ENCODE assay signal across 13 mouse cellular contexts in the genomic region with DNA sequence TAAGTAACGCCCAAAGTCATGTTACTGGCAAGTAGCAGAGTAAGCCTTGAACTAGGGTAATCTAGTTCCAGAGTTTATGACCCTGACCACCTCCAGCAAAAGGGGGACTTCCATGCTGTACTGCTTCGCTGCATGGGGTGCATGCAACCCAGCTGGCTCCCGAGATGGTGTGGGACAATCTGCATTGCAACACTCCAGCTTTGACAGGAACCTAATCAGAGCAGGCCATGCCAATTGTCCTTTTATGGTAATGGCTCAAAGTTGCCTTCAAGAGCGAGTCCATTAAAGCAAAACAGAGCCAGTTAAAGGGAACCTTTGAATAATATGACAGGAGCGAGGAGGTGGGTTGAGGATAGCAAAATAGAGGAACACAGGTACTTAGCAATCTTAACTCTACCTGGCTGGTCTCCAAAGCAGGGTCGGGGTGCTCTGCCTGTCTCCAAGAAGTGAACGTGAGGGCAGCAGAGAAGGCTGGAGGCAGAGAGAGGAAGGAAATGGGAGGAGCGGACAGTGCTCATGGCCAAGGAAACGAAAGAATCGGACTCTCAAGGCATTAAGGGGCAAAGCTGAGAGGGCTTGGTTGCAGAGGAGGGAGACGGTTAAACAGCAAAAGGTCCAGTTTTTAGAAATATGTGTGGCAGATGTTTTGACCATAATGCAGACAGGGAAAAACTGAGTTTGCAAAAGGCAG.
DNase-seq lines count a peak whose midpoint lies in the region; ATAC-seq and TF ChIP-seq lines count a peak whose summit lies in the region.
"Had no signal": no experiment of that assay in that cellular context is flagged by ENCODE, and none has a peak within 500 bp of the region (broad histone marks: within the 10 kb centered on the region; RNA-seq: fewer than 3 reads in every experiment).

No protein-coding gene starts in this region.

- no peak for TF ChIP-seq CTCF in kidney, postnatal 0 days (IDR thresholded peaks at IDR 0.05; ENCODE audit: low read depth)
- no peak for TF ChIP-seq CTCF in heart, postnatal 0 days (IDR thresholded peaks at IDR 0.05; ENCODE audit: low read depth)
- TF ChIP-seq CTCF in stomach, postnatal 0 days (IDR thresholded peaks at IDR 0.05; ENCODE audit: low read depth): no peak
- no peak for TF ChIP-seq CTCF in forebrain, postnatal 0 days (IDR thresholded peaks at IDR 0.05; ENCODE audit: low read depth)

- H3K9me3 ChIP-seq in kidney, postnatal 0 days (replicated peaks; ENCODE audit: low read length): no peaks in the 10 kb centered on the region
- no peaks in the 10 kb centered on the region for H3K9me3 ChIP-seq in kidney, embryonic 15.5 days (replicated peaks)
- H3K9me3 ChIP-seq in heart, postnatal 0 days (replicated peaks; ENCODE audit: control insufficient read depth, low read length): peaks cover 6% of the 10 kb centered on the region; the same call in 1 of the 2 replicates
- no peaks in the 10 kb centered on the region for H3K9me3 ChIP-seq in lung, embryonic 16.5 days (ENCODE audit: control insufficient read depth, low read length)
- no peaks in the 10 kb centered on the region for H3K9me3 ChIP-seq in stomach, postnatal 0 days (ENCODE audit: control insufficient read depth, low read length)
- H3K9me3 ChIP-seq in forebrain, embryonic 16.5 days (ENCODE audit: control insufficient read depth, low read length): no peaks in the 10 kb centered on the region
- no peaks in the 10 kb centered on the region for H3K9me3 ChIP-seq in forebrain, postnatal 0 days (ENCODE audit: low read length)
- H3K9me3 ChIP-seq: limb, embryonic 12.5 days had no signal

- 49% methylated on average over 11 of the region's 11 CpGs for WGBS in kidney, postnatal 0 days
- WGBS in kidney, embryonic 15.5 days: 62% methylated on average over 11 of the region's 11 CpGs
- 41% methylated on average over 11 of the region's 11 CpGs for WGBS in heart, postnatal 0 days
- WGBS in lung, embryonic 16.5 days: 39% methylated on average over 11 of the region's 11 CpGs
- WGBS in stomach, postnatal 0 days: 47% methylated on average over 11 of the region's 11 CpGs
- WGBS in forebrain, embryonic 16.5 days: 75% methylated on average over 11 of the region's 11 CpGs
- WGBS in forebrain, postnatal 0 days: 77% methylated on average over 11 of the region's 11 CpGs

- peak overlapping the region; percentile 62 for H3K27ac ChIP-seq in kidney, postnatal 0 days
- no peak overlapping the region for H3K27ac ChIP-seq in kidney, embryonic 15.5 days
- peak overlapping the region; percentile 32; the same call in 1 of the 2 replicates for H3K27ac ChIP-seq in heart, postnatal 0 days (ENCODE audit: low read depth)
- no peak overlapping the region for H3K27ac ChIP-seq in lung, embryonic 16.5 days (ENCODE audit: low read length)
- peak overlapping the region; percentile 63 for H3K27ac ChIP-seq in stomach, postnatal 0 days (replicated peaks)
- H3K27ac ChIP-seq in forebrain, embryonic 16.5 days (ENCODE audit: low read length): no peak overlapping the region
- H3K27ac ChIP-seq in forebrain, postnatal 0 days (ENCODE audit: low read depth, low read length): no peak overlapping the region
- H3K27ac ChIP-seq: hindbrain, postnatal 0 days; limb, embryonic 12.5 days had no signal

- 0 out of 2 replicates have a peak, but pooled peaks have one; percentile 24 for TF ChIP-seq EP300 in heart, postnatal 0 days (IDR thresholded peaks at IDR 0.05; ENCODE audit: low read depth)
- no peak for TF ChIP-seq EP300 in stomach, postnatal 0 days (optimal IDR thresholded peaks at IDR 0.05)

- no peaks in the 10 kb centered on the region for H3K27me3 ChIP-seq in kidney, postnatal 0 days (ENCODE audit: insufficient read depth, low read length)
- no peaks in the 10 kb centered on the region for H3K27me3 ChIP-seq in kidney, embryonic 15.5 days
- H3K27me3 ChIP-seq in heart, postnatal 0 days (ENCODE audit: control insufficient read depth, insufficient read depth, low read length): no peaks in the 10 kb centered on the region
- H3K27me3 ChIP-seq in lung, embryonic 16.5 days (ENCODE audit: control insufficient read depth, insufficient read depth, low read depth, low read length): no peaks in the 10 kb centered on the region
- no peaks in the 10 kb centered on the region for H3K27me3 ChIP-seq in stomach, postnatal 0 days (ENCODE audit: control insufficient read depth, insufficient read depth, low read length)
- H3K27me3 ChIP-seq in forebrain, embryonic 16.5 days (replicated peaks; ENCODE audit: control insufficient read depth, insufficient read depth, low read length): no peaks in the 10 kb centered on the region
- H3K27me3 ChIP-seq in forebrain, postnatal 0 days (ENCODE audit: insufficient read depth, low read length): no peaks in the 10 kb centered on the region
- H3K27me3 ChIP-seq: limb, embryonic 12.5 days had no signal

- H3K4me1 ChIP-seq in kidney, postnatal 0 days (replicated peaks; ENCODE audit: insufficient read depth, low read length): peaks cover 6% of the 10 kb centered on the region; the same call in 1 of the 2 replicates
- H3K4me1 ChIP-seq in kidney, embryonic 15.5 days: peaks cover 22% of the 10 kb centered on the region
- H3K4me1 ChIP-seq in heart, postnatal 0 days (ENCODE audit: control insufficient read depth, insufficient read depth): peaks cover 13% of the 10 kb centered on the region
- H3K4me1 ChIP-seq in lung, embryonic 16.5 days (replicated peaks; ENCODE audit: control insufficient read depth, insufficient read depth, low read length): peaks cover 13% of the 10 kb centered on the region
- no peaks in the 10 kb centered on the region; the same call in 1 of the 2 replicates for H3K4me1 ChIP-seq in stomach, postnatal 0 days (replicated peaks; ENCODE audit: control insufficient read depth, insufficient read depth)
- no peaks in the 10 kb centered on the region for H3K4me1 ChIP-seq in forebrain, embryonic 16.5 days (replicated peaks; ENCODE audit: control insufficient read depth, insufficient read depth, low read length)
- H3K4me1 ChIP-seq in forebrain, postnatal 0 days (ENCODE audit: insufficient read depth): no peaks in the 10 kb centered on the region

- H3K4me2 ChIP-seq in kidney, postnatal 0 days (ENCODE audit: low read length): 0 out of 2 replicates have a peak overlapping the region, but pooled peaks have one; percentile 6
- no peak overlapping the region for H3K4me2 ChIP-seq in kidney, embryonic 15.5 days
- H3K4me2 ChIP-seq in heart, postnatal 0 days (ENCODE audit: low read depth, low read length): peak overlapping the region; percentile 37
- peak overlapping the region; percentile 38 for H3K4me2 ChIP-seq in lung, embryonic 16.5 days (ENCODE audit: low read depth, low read length)
- H3K4me2 ChIP-seq in stomach, postnatal 0 days (replicated peaks; ENCODE audit: low read depth): peak overlapping the region; percentile 14; the same call in 1 of the 2 replicates
- H3K4me2 ChIP-seq in forebrain, embryonic 16.5 days (ENCODE audit: low read length): no peak overlapping the region
- no peak overlapping the region for H3K4me2 ChIP-seq in forebrain, postnatal 0 days (ENCODE audit: low read depth)
- H3K4me2 ChIP-seq: limb, embryonic 12.5 days had no signal

- H3K36me3 ChIP-seq in kidney, postnatal 0 days (ENCODE audit: insufficient read depth, low read length): no peaks in the 10 kb centered on the region
- no peaks in the 10 kb centered on the region for H3K36me3 ChIP-seq in kidney, embryonic 15.5 days
- H3K36me3 ChIP-seq in heart, postnatal 0 days (replicated peaks; ENCODE audit: control insufficient read depth, insufficient read depth, low read length): no peaks in the 10 kb centered on the region
- H3K36me3 ChIP-seq in lung, embryonic 16.5 days (ENCODE audit: control insufficient read depth, insufficient read depth, low read length): no peaks in the 10 kb centered on the region
- no peaks in the 10 kb centered on the region for H3K36me3 ChIP-seq in stomach, postnatal 0 days (ENCODE audit: control insufficient read depth, insufficient read depth, low read length)
- H3K36me3 ChIP-seq in forebrain, embryonic 16.5 days (ENCODE audit: control insufficient read depth, insufficient read depth): no peaks in the 10 kb centered on the region
- no peaks in the 10 kb centered on the region for H3K36me3 ChIP-seq in forebrain, postnatal 0 days (ENCODE audit: insufficient read depth)
- H3K36me3 ChIP-seq: limb, embryonic 12.5 days had no signal

- H3K9ac ChIP-seq in kidney, postnatal 0 days (ENCODE audit: low read depth, low read length): no peak overlapping the region
- H3K9ac ChIP-seq in kidney, embryonic 15.5 days: no peak overlapping the region
- no peak overlapping the region; the same call in 1 of the 2 replicates for H3K9ac ChIP-seq in heart, postnatal 0 days (replicated peaks; ENCODE audit: low read depth, low read length)
- peak overlapping the region; percentile 24 for H3K9ac ChIP-seq in lung, embryonic 16.5 days (ENCODE audit: low read length)
- no peak overlapping the region for H3K9ac ChIP-seq in stomach, postnatal 0 days (ENCODE audit: low read length)
- no peak overlapping the region for H3K9ac ChIP-seq in forebrain, embryonic 16.5 days (replicated peaks; ENCODE audit: low read depth, low read length)
- H3K9ac ChIP-seq in forebrain, postnatal 0 days: no peak overlapping the region
- H3K9ac ChIP-seq: limb, embryonic 12.5 days had no signal

- no peak overlapping the region for H3K4me3 ChIP-seq in kidney, postnatal 0 days (replicated peaks; ENCODE audit: low read depth, low read length)
- H3K4me3 ChIP-seq in kidney, embryonic 15.5 days (replicated peaks): no peak overlapping the region
- no peak overlapping the region for H3K4me3 ChIP-seq in heart, postnatal 0 days (ENCODE audit: low read depth, low read length)
- H3K4me3 ChIP-seq in lung, embryonic 16.5 days (ENCODE audit: low read length): 0 out of 2 replicates have a peak overlapping the region, but pooled peaks have one; percentile 4
- H3K4me3 ChIP-seq in stomach, postnatal 0 days (ENCODE audit: low read depth, low read length): no peak overlapping the region
- H3K4me3 ChIP-seq in forebrain, embryonic 16.5 days (replicated peaks; ENCODE audit: low read length): no peak overlapping the region
- H3K4me3 ChIP-seq in forebrain, postnatal 0 days (ENCODE audit: low read depth, low read length): no peak overlapping the region
- H3K4me3 ChIP-seq: erythroblast, embryonic 14.5 days; limb, embryonic 12.5 days had no signal

- DNase-seq in kidney, postnatal 0 days (ENCODE audit: low spot score): no peak
- peak; percentile 45 for DNase-seq in heart, postnatal 0 days (ENCODE audit: low spot score)
- DNase-seq in stomach, postnatal 0 days (ENCODE audit: low spot score): no peak
- no peak for DNase-seq in forebrain, postnatal 0 days
- DNase-seq in urinary bladder, adult 18-20 months (ENCODE audit: low spot score in 2 of 2): no peak
- DNase-seq: cerebellum, postnatal 14 days; midbrain, embryonic 14.5 days had no signal

- ATAC-seq in kidney, postnatal 0 days (replicated peaks; ENCODE audit: low FRiP score, low read depth): no peak
- no peak for ATAC-seq in kidney, embryonic 15.5 days (replicated peaks; ENCODE audit: low FRiP score)
- peak; percentile 53 for ATAC-seq in heart, postnatal 0 days (ENCODE audit: insufficient read depth, low read depth)
- peak; percentile 66; the same call in 1 of the 2 replicates for ATAC-seq in lung, embryonic 16.5 days (ENCODE audit: low read depth)
- no peak for ATAC-seq in stomach, postnatal 0 days (ENCODE audit: low FRiP score, low TSS enrichment)
- no peak for ATAC-seq in forebrain, embryonic 16.5 days
- ATAC-seq in forebrain, postnatal 0 days: no peak
- ATAC-seq: hindbrain, postnatal 0 days had no signal

Comparison
In these comparisons a context has a peak if more than half of its experiments do, and no peak if none do; other contexts are left out.
1. H3K27ac ChIP-seq: peak in kidney, postnatal 0 days (single experiment), heart, postnatal 0 days (single experiment) and stomach, postnatal 0 days (single experiment); none in kidney, embryonic 15.5 days (single experiment), lung, embryonic 16.5 days (single experiment), forebrain, embryonic 16.5 days (single experiment) and forebrain, postnatal 0 days (single experiment).
2. H3K4me2 ChIP-seq: peak in kidney, postnatal 0 days (single experiment), heart, postnatal 0 days (single experiment), lung, embryonic 16.5 days (single experiment) and stomach, postnatal 0 days (single experiment); none in kidney, embryonic 15.5 days (single experiment), forebrain, embryonic 16.5 days (single experiment) and forebrain, postnatal 0 days (single experiment).
3. ATAC-seq: peak in heart, postnatal 0 days (single experiment) and lung, embryonic 16.5 days (single experiment); none in kidney, postnatal 0 days (single experiment), kidney, embryonic 15.5 days (single experiment), stomach, postnatal 0 days (single experiment), forebrain, embryonic 16.5 days (single experiment) and forebrain, postnatal 0 days (single experiment).